Mouse (Mus musculus) bone marrow, adult 2 months (tissue): ENCODE results near the gene Chst3.

Experiments used
- CTCF ChIP-seq: fragments of 200-500 bp; IDR thresholded peaks from 2 replicates; pipeline ENCODE4 v1.5.1; 2011; ENCODE audit warnings: low read length, control low read depth; ENCODE audit not compliant: control insufficient read depth, insufficient read depth
- POLR2A ChIP-seq: fragments of 200-500 bp; IDR thresholded peaks from 2 replicates; pipeline ENCODE4 v1.6.1; 2011; ENCODE audit warnings: low read depth, mild to moderate bottlenecking, control low read depth, low read length, borderline replicate concordance; ENCODE audit not compliant: control insufficient read depth

- TF ChIP-seq CTCF = no peak
- TF ChIP-seq POLR2A = 0 out of 2 replicates have a peak, but pooled peaks have one; percentile 32
Observed at GRCm38 (mm10) chr10:60262386-60262785, 43.3 kb upstream of the Chst3 start.
